8 mouse cellular contexts compared by ENCODE assay signal in genomic region chr2:118659077-118659476, GRCm38 (mm10). TPM values are rescaled to one million over a fixed set of nuclear protein-coding genes. Genes with fewer than 3 reads are reported as not detected.
DNase-seq lines count a peak whose midpoint lies in the region; ATAC-seq and TF ChIP-seq lines count a peak whose summit lies in the region.

No protein-coding gene starts in this region.

- H3K4me3 ChIP-seq in kidney, adult 2 months (ENCODE audit: insufficient read depth, low read depth, low read length), result no peak overlapping the region
- H3K4me3 ChIP-seq in bone marrow, adult 2 months (replicated peaks; ENCODE audit: control insufficient read depth, low read depth, low read length), result no peak overlapping the region
- H3K4me3 ChIP-seq in heart, postnatal 0 days (ENCODE audit: low read depth, low read length), result no peak overlapping the region
- H3K4me3 ChIP-seq in lung, postnatal 0 days (ENCODE audit: low read depth, low read length), result no peak overlapping the region

- no peak overlapping the region for H3K4me2 ChIP-seq in heart, postnatal 0 days (ENCODE audit: low read depth, low read length)
- no peak overlapping the region for H3K4me2 ChIP-seq in lung, postnatal 0 days (replicated peaks; ENCODE audit: low read depth, low read length)

- no peak overlapping the region for H3K9ac ChIP-seq in heart, postnatal 0 days (replicated peaks; ENCODE audit: low read depth, low read length)
- H3K9ac ChIP-seq in lung, postnatal 0 days (replicated peaks; ENCODE audit: low read depth), result no peak overlapping the region

- no peaks in the 10 kb centered on the region for H3K36me3 ChIP-seq in kidney, adult 2 months (ENCODE audit: control insufficient read depth, insufficient read depth, low read length)
- no peaks in the 10 kb centered on the region for H3K36me3 ChIP-seq in heart, postnatal 0 days (replicated peaks; ENCODE audit: control insufficient read depth, insufficient read depth, low read length)
- H3K36me3 ChIP-seq in lung, postnatal 0 days (ENCODE audit: insufficient read depth, low read length), result no peaks in the 10 kb centered on the region

- ATAC-seq in CD4-positive, CD25-positive, alpha-beta regulatory T cell, adult 4 months, result peak; percentile 26
- peak; percentile 44 for ATAC-seq in heart, postnatal 0 days (ENCODE audit: insufficient read depth, low read depth)
- peak; percentile 76 for ATAC-seq in lung, postnatal 0 days

- peak; percentile 79 for DNase-seq in kidney, adult 2 months
- no peak for DNase-seq in kidney, adult 18-20 months
- DNase-seq in heart, postnatal 0 days (ENCODE audit: low spot score), result peak; percentile 63
- peak; percentile 92 for DNase-seq in lung, postnatal 0 days (ENCODE audit: low spot score)
- no peak for DNase-seq in cerebellum, postnatal 25 days
- no peak for DNase-seq in gastrocnemius, postnatal 14 days

- no peak for TF ChIP-seq EP300 in heart, postnatal 0 days (IDR thresholded peaks at IDR 0.05; ENCODE audit: low read depth)
- peak; percentile 90 for TF ChIP-seq EP300 in lung, postnatal 0 days (IDR thresholded peaks at IDR 0.05)

- TF ChIP-seq POLR2A in kidney, adult 2 months (IDR thresholded peaks at IDR 0.05; ENCODE audit: low read depth, low read length), result no peak
- TF ChIP-seq POLR2A in bone marrow, adult 2 months (IDR thresholded peaks at IDR 0.05; ENCODE audit: borderline replicate concordance, control insufficient read depth, low read depth, low read length), result no peak

- 0 out of 2 replicates have a peak overlapping the region, but pooled peaks have one; percentile 12 for H3K27ac ChIP-seq in kidney, adult 2 months (ENCODE audit: insufficient read depth, low read depth, low read length)
- peak overlapping the region; percentile 80 for H3K27ac ChIP-seq in bone marrow, adult 2 months (ENCODE audit: control insufficient read depth, insufficient read depth, low read depth, low read length, poor library complexity)
- peak overlapping the region; percentile 62; the same call in 1 of the 2 replicates for H3K27ac ChIP-seq in heart, postnatal 0 days (ENCODE audit: low read depth)
- H3K27ac ChIP-seq in lung, postnatal 0 days (ENCODE audit: low read length), result peak overlapping the region; percentile 7; the same call in 1 of the 2 replicates

- H3K27me3 ChIP-seq in kidney, adult 2 months (replicated peaks; ENCODE audit: control insufficient read depth, insufficient read depth, low read length), result no peaks in the 10 kb centered on the region
- H3K27me3 ChIP-seq in heart, postnatal 0 days (ENCODE audit: control insufficient read depth, insufficient read depth, low read length), result no peaks in the 10 kb centered on the region
- H3K27me3 ChIP-seq in lung, postnatal 0 days (replicated peaks; ENCODE audit: insufficient read depth, low read length), result no peaks in the 10 kb centered on the region

- H3K4me1 ChIP-seq in kidney, adult 2 months (ENCODE audit: control insufficient read depth, insufficient read depth, low read length), result 0 out of 2 replicates have a peak, but pooled peaks cover 8% of the 10 kb centered on the region
- H3K4me1 ChIP-seq in bone marrow, adult 2 months (ENCODE audit: control insufficient read depth, insufficient read depth, low read length), result peaks cover 2% of the 10 kb centered on the region
- H3K4me1 ChIP-seq in heart, postnatal 0 days (ENCODE audit: control insufficient read depth, insufficient read depth), result peaks cover 20% of the 10 kb centered on the region
- H3K4me1 ChIP-seq in lung, postnatal 0 days (ENCODE audit: insufficient read depth, low read depth, low read length), result peaks cover 27% of the 10 kb centered on the region; the same call in 1 of the 2 replicates

- WGBS in kidney, adult 2 months, result 69% methylated on average over 1 of the region's 1 CpGs
- 38% methylated on average over 1 of the region's 1 CpGs for WGBS in bone marrow, adult 2 months
- 30% methylated on average over 1 of the region's 1 CpGs for WGBS in heart, postnatal 0 days
- WGBS in lung, postnatal 0 days, result 10% methylated on average over 1 of the region's 1 CpGs

- intact Hi-C loops in gastrocnemius, postnatal 14 days (cut with DNase I; ENCODE audit: low total_unique reads), result no loop called here

- no peaks in the 10 kb centered on the region for H3K9me3 ChIP-seq in heart, postnatal 0 days (replicated peaks; ENCODE audit: control insufficient read depth, low read length)
- H3K9me3 ChIP-seq in lung, postnatal 0 days (ENCODE audit: low read length), result no peaks in the 10 kb centered on the region

- TF ChIP-seq CTCF in kidney, adult 2 months (conservative IDR thresholded peaks at IDR 0.05; ENCODE audit: insufficient read depth, insufficient read length, low read depth, low read length), result no peak
- no peak for TF ChIP-seq CTCF in bone marrow, adult 2 months (IDR thresholded peaks at IDR 0.05; ENCODE audit: control insufficient read depth, insufficient read depth, low read length)
- no peak for TF ChIP-seq CTCF in heart, postnatal 0 days (IDR thresholded peaks at IDR 0.05; ENCODE audit: low read depth)
- no peak for TF ChIP-seq CTCF in lung, postnatal 0 days (IDR thresholded peaks at IDR 0.05)

RNA-seq across cellular contexts. Expression of gene Pak6, which starts 4.0 kb away (rescaled TPM):
- polyA plus RNA-seq in kidney, adult 2 months (2012; rRNA removed), result 10.9 and 13.7 TPM in 2 replicates
- 1 to 10 TPM in 1 of 2 experiments, under 1 TPM in 1; 0.13 to 1.3 TPM for polyA plus RNA-seq in CD4-positive, CD25-positive, alpha-beta regulatory T cell, adult 4 months (2017; shearing (Covaris generic))
- polyA plus RNA-seq in bone marrow, adult 2 months (2011; ENCODE audit: insufficient read depth, insufficient read length, low replicate concordance, missing spikeins), result not detected in 2 replicates
- total RNA-seq in heart, postnatal 0 days (2014; rRNA removed; ENCODE audit: low replicate concordance), result 16.8 and 17.0 TPM in 2 replicates
- 7.9 and 9.0 TPM in 2 replicates for polyA plus RNA-seq in heart, postnatal 0 days (2015; fragmentation: Nextera tagmentation; extraction: Ambion mirVana)
- 1.1 and 2.0 TPM in 2 replicates for polyA plus RNA-seq in lung, postnatal 0 days (2015; fragmentation: Nextera tagmentation; extraction: Ambion mirVana)
- total RNA-seq in gastrocnemius, postnatal 14 days (2021), result under 1 TPM; 0.07 to 0.14 TPM

RNA-seq across cellular contexts. Expression of gene Ankrd63, which starts 44.7 kb away (rescaled TPM):
- polyA plus RNA-seq in kidney, adult 2 months (2012; rRNA removed), result 0.03 and 0.05 TPM in 2 replicates
- polyA plus RNA-seq in CD4-positive, CD25-positive, alpha-beta regulatory T cell, adult 4 months (2017; shearing (Covaris generic)), result not detected
- 0.92 TPM in 1 of 2 replicates, not detected in the other for polyA plus RNA-seq in bone marrow, adult 2 months (2011; ENCODE audit: insufficient read depth, insufficient read length, low replicate concordance, missing spikeins)
- 7.6 and 14.3 TPM in 2 replicates for total RNA-seq in heart, postnatal 0 days (2014; rRNA removed; ENCODE audit: low replicate concordance)
- polyA plus RNA-seq in heart, postnatal 0 days (2015; fragmentation: Nextera tagmentation; extraction: Ambion mirVana), result 1.6 and 2.0 TPM in 2 replicates
- polyA plus RNA-seq in lung, postnatal 0 days (2015; fragmentation: Nextera tagmentation; extraction: Ambion mirVana), result 0.02 and 0.05 TPM in 2 replicates
- total RNA-seq in gastrocnemius, postnatal 14 days (2021), result not detected

Comparison
In these comparisons a context has a peak if more than half of its experiments do, and no peak if none do; other contexts are left out.
1. DNase-seq: peak in kidney, adult 2 months (single experiment), heart, postnatal 0 days (single experiment) and lung, postnatal 0 days (single experiment); none in kidney, adult 18-20 months (single experiment), cerebellum, postnatal 25 days (0 of 2) and gastrocnemius, postnatal 14 days (single experiment).
2. H3K27ac ChIP-seq: peak in every context shown above with its lines; median percentile 80 in bone marrow, adult 2 months; 62 in heart, postnatal 0 days; 12 in kidney, adult 2 months; 7 in lung, postnatal 0 days.
3. ATAC-seq: peak in every context shown above with its lines; median percentile 76 in lung, postnatal 0 days; 44 in heart, postnatal 0 days; 26 in CD4-positive, CD25-positive, alpha-beta regulatory T cell, adult 4 months.